Mouse (Mus musculus) left cerebral cortex, postnatal 36 days (tissue): ENCODE results near the gene Haao. TPM values are rescaled to one million over a fixed set of nuclear protein-coding genes. Genes with fewer than 3 reads are reported as not detected.
A peak's percentile ranks its signal among the peaks of the same experiment; 100 is the strongest.

Source experiments
- DNase-seq, 2 experiments: peaks; one replicate each; pipeline ENCODE4 v3.0.0; 2021 to 2022; ENCODE audit warnings: low spot score in 2 of 2, mixed read lengths in 1 of 2
- intact Hi-C: fragments of 180-260 bp; cut with DNase I; formaldehyde crosslinking; loops from one replicate; pipeline ENCODE4 v1.15.1; 2025
- total RNA-seq, 2 experiments: library from RNA; stranded (reverse); gene quantifications; 2 replicates each; pipeline ENCODE4 v1.2.3; 2021

Gene Haao
- total RNA-seq, 2 experiments from 2014 or later = 0.25 TPM; not detected in 1

DNA sequence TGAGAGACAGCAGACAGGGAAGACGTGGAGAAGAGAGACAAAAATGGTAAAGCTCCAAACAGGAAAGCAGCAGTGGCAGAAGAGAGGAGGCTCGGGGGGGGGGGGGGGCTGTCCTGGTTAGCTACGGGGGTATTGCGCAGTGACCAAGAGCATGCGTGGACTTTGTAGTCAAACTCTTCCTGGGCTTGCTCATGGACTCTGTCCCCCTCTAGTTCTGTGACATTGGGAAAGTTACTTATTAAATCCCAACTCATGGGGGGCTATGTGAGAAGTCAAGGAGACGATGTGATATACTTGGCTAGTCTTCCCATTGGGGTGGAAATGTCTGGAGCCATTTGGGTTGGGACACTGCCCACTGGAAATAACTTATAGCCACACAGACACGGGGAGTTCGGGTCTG is 2.2 kb downstream of the Haao start:
- intact Hi-C loops = no loop called here
- DNase-seq = no peak

DNA sequence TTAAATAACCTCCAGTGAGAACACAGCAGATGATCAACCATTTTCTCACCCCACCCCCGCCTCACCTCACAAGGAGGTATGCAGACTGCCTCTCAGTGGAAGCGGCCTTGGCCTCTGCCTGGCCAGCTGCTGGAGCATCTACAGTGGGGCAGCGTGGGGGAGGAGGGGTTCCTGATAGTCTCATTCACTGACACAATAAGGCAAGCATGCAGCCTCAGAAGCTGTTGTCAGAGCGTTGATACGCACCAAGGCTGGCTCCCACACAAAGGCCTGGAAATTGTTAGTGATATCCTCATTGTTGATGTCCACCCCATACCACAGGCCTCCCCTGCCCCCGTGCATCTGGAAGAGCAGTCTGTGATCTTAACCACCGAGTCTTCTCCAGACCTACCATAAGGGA is 4.0 kb downstream of the Haao start:
- intact Hi-C loops = no loop called here
- DNase-seq = no peak

DNA sequence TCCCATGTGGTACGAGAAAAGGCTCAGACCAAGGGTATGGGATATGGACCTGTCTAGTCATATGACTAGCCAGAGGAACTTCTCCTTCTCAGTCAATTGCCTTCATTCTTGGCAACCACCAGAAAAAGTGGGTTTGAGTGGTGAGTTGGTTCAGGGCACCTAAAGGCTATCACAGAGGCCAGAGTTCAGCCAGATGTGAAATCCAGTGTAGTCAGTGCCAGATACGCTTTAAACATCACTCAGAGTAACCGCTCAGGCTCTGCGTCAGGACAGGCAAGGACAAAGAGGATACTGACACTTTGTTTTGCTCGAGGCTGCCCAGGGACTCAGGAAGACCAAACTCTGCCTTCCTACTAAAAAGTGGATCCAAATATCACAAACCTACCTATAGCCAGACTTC is 6.8 kb downstream of the Haao start:
- intact Hi-C loops = no loop called here
- no peak for DNase-seq

DNA sequence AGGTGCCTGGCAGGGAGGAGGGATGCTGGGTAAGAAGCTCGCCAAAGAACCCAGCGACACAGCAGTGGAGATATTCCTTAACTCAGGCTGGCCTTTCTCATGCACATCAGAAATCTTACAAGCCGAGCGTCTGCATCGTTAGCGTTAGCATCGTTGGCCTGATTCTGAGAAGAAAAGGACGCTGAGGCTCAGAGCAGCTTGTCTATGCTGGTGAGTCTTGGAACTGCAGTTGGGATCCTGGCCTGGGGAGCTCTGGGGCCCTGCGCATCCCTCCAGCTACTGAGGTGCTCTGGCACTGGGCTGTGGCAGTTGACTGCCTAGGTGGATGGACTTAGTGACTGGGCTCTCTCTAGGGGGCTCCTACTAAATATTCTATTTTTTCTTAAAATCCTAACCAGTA is 8.6 kb downstream of the Haao start:
- no peak for DNase-seq
- intact Hi-C loops = no loop called here

DNA sequence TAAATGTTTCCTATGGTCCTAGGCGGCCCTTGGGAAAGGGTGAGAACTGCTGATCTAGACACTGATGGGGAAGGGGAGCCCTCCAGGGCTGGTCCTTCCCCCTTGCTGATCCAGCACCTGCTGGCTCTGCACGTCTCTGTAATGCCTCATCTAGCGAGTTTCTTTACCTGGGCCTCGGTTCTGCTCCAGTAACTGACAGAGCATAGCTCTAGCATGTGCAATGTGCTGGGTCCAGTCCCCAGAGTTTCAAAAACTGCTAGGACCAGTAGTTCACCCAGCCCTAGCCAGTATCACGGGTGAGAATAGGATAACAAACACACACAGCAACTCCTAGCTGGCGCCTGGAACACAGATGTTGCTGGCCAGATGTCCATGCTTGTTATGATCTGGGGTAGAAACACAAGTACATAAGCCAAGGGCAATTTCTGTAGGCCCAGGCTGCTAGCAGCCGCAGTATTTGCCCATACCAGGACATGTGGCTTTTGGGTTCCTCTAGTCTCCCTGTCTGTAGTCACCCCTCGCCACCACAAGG is 10.0 kb downstream of the Haao start:
- intact Hi-C loops = no loop called here
- DNase-seq = no peak

DNA sequence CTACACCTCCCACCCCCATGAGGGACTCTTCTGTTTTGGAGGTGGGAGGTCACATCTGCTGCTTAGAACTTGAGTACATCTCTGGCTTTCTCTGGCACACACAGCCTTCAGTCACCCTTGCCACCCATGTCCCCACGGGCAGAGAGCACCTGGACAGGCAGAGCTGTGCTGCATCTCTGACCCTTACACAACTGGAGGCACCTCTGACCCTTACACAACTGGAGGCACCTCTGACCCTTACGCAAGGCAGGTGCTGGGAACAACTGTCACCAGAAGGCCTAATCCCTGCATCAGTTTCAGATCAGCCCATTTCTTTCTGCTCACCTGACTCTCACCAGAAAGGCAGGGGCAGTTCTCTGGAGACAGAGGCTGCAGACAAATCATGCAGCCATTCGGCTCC is 11.7 kb downstream of the Haao start:
- intact Hi-C loops = no loop called here
- DNase-seq = no peak

DNA sequence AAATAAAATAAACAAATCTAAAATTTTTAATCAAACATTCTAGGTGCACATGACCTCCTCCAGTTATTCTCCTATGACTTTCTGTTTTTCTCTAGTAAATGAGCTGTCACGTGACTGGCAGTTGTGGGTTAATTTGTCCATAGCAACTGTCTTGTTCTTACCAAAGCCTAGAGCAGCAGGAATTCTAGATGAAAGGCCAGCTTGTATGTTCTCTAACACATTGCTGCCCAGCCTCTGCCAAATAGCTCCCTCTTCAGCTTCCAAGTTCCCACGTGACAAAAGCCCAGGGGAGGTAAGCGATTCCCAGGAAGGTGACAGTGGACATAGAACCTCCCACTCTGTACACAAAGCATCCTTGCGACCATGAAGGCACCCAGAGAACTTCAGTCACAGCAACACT is 13.6 kb downstream of the Haao start:
- intact Hi-C loops = no loop called here
- DNase-seq = no peak

DNA sequence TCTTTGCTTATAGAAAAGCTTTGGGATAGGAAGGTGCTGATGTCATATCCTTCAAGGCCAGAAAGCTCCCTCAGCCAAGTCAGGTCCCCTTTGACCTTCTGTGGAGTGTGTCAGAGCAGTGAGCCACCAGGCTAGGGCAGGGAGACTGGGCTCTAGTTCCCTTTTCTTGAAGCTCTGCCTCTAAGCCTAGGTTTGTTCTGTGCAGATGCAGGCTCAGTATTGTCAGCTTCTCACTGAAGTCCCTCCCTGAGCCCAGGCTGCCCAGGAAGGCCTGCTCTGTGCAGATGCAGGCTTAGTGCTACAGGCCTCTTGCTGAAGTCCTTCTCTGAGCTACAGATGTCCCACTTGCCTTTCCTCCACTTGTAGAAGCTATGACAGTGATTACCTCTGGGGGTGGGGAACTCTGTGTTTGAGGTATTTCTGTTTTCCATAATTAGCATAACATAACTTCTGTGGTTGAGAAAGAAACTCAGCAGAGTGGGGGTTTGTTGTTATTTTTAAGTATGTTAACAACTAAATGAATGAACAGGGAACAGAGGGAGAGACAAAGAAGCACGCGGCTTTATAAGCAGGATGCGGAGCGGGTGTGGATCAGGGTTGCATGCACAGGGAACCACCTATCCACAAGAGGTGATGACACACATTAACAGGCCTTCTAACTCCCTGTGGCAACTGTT is 17.0 kb downstream of the Haao start:
- intact Hi-C loops = no loop called here
- no peak for DNase-seq

DNA sequence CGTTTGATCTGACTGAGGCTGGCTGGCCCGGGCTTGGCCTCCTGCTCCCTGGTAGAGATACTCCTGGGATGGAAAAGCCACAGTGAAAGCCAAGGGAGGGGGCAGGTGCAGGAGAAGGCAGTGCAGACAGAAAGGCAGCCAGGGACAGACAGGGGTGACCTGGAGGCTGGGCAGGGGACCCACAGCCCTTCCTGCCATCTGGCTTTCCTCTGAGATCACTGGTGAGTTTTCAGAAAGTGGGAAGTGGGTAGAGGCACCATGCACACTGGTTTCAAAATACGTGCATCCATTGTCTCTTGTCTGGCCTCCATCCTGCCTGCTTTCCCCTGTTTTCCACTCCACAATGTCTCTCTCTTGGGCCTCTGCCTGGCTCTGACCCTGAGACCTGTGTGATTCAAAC is 18.4 kb downstream of the Haao start:
- DNase-seq = no peak
- intact Hi-C loops = no loop called here

DNA sequence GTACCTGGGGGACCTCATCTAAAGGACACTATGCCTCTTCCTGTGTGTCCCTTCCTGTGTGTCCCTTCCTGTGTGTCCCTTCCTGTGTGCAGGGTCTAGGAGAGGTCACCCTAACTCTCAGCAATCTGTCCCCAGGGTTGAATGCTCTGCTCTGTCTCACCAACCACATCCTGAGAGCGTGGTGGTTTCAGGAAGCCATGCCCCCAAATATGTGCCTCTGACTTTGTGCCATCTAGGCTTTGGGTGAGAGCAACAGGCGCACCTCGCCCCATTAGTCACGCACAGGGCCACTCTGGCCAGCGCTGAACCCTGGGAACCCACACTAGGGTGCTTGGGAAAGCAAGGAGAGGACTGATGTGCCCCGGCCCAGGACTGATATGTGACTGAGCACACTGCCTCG is 23.9 kb downstream of the Haao start:
- intact Hi-C loops = no loop called here
- no peak for DNase-seq

DNA sequence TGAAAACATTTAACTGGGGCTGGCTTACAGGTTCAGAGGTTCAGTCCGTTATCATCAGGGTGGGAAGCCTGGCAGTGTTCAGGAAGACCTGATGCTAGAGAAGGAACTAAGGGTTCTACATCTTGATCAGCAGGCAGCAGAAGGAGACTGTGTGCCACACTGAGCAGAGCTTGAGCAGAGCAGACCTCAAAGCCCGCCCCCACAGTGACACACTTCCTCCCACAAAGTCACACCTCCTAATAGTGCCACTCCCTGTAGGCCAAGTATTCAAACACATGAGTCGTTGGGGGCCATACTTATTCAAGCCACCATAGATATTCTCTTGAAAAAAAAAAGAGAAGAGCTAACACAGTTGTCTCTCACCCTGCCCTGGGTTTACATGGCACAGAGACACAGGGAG is 25.9 kb downstream of the Haao start:
- no peak for DNase-seq
- intact Hi-C loops = no loop called here

DNA sequence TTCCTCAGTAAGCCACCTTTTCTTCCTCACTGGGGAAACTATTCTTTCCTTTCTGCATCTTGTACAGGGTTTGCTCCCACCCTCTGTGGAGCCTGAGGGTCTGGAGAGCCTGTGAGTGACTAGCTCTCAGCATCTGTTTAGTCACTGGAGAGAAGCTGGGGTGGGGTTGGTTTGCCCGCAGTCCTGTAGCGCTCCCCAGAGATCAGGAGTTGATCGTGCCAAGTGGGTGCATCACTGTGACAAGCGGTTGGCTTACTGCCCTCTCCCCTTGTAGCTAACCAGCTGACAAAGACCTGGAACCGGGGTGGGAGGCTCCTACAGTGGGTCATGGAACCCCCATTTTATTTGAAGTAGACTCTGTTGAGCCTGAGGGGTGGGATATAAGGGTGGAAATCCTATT is 27.1 kb downstream of the Haao start:
- intact Hi-C loops = no loop called here
- no peak for DNase-seq

DNA sequence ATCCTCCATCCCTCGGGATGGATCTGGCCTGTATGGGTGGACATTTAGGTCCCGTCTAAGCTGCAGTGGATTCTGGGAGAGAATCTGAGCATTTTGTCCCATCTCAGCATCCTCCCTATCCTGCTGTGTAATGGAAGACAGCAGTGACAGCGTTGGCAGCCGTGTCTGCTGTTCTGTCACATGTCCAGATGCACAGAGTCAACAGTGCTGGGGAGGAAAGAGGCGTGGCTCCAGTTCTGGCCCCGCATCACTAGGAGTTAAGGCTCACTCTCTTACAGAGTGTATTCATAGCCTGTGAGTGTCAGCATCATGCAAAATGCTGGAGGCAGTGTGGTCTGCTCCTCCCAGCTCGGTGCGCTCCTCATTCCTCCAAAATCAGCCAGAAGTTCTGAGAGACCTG is 28.3 kb downstream of the Haao start:
- DNase-seq = no peak
- intact Hi-C loops = no loop called here

DNA sequence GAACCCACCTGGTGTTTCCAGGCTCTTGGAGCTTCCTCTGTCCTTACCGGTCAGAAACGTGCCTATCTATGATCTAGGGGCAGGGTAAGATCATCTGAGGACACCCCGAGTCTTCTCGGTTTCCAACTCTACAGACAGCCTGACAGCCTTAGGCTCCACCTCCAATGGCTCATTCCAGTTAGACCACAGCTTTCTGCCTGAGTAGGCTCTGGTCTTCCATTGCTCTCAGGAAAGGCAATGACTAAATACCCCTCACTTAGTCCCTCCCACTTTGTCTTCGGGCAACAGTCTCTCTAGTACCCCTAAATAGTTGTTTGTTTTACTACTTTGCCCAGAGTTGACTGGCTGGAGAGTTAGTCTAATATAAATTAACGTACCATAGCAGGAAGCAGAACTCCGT is 30.8 kb downstream of the Haao start:
- intact Hi-C loops = no loop called here
- no peak for DNase-seq

DNA sequence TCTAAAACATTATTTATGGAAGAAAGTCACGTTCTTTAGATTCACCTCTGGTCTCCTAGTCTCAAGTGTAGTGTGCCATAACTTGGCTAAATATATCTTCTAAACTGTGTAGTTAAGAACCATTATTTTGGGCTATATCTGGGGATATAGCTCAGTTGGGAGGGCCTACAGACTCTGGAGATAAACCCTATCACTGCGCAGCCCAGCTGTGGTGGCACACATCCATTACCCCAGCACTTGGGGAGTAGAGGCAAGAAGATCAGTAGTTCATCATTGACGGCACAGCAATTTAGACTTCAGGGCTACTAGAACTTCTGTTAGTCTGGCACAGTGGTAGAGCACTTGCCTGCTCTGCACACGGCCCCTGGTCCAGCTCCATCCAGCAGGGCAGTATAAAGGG is 34.7 kb downstream of the Haao start:
- DNase-seq = no peak
- intact Hi-C loops = no loop called here

DNA sequence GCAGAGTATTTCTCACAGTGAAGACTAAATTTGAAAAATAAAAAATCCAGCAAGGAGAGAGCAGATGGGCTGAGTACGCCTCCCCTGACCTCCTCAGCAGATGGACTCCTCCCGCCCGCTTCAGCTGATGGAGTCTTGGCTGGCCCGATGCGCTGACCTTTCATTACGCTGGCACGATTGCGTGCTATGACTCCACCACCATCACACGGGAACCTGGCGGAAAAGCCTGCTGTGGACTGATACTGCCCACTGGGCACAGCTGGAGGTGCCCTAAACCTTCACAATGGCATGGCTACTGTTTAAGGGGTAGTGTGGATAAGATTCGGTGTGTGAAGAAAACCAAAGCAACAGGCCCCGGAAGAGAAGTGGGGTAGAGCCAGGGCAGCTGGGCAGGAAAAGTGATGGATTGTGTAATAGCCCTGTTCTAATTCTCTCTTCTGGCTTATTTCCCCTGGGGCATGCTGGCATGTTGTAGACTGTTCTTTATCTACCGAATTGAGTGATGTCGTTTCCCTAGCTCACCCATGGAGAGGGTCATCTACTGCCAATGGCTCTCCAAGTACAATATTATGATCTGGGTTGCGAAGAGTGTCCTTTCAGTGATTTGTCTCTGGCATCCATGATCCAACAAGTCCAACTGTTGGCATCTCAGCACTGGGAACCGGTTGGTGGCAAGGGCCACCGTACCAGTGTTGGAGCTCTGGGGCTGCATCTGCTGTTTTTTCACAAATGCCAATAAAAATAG is 35.4 kb downstream of the Haao start:
- no peak for DNase-seq
- intact Hi-C loops = no loop called here

DNA sequence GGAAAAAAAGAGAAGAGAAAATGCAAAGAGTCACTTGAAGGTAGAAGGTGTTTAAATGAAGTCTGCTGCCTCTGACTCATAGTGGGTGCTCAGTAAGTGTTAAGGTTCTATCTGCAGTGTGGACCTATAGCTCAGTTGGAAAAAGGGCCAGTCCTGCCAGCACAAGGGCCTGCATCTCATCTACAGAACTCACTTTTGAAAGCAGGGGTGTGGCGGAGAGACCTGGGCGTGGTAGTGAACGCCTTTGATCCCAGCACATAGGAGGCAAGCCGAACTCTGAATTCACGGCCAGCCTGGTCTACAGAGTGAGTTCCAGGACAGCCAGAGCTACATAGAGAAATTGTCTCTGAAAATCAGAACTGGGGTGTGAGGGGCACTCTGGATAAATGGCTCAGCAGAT is 37.5 kb downstream of the Haao start:
- DNase-seq = no peak
- intact Hi-C loops = no loop called here

DNA sequence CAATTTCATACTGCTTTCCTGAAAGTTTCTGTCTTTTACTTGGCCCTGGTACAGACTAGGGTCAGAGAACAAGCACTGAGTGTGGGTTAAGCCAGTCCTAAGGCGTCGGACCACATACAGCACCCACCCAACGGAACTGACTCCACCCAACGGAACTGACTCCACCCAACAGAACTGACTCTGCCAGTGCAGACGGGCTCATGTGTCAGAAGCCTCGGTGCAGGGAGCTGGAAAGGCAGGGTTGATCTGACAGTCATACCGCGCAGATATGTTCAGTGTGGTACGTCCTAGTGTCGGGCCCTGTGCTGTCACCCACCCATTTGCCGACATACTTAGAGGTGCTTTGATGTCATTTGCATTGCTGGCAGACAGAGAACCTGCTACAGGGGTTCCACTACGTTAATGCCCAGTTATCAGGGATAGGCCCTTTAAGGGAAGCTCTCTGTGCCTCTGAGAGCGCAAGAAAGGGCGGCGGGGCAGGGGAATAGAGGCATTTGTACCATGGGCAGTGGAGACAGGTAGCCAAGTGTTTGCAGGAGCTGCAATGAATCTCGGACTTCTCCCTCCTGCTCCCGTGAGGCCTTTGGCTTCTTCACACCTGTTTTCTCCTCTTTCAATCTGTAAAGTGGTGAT is 38.5 kb downstream of the Haao start:
- intact Hi-C loops = no loop called here
- DNase-seq = no peak

DNA sequence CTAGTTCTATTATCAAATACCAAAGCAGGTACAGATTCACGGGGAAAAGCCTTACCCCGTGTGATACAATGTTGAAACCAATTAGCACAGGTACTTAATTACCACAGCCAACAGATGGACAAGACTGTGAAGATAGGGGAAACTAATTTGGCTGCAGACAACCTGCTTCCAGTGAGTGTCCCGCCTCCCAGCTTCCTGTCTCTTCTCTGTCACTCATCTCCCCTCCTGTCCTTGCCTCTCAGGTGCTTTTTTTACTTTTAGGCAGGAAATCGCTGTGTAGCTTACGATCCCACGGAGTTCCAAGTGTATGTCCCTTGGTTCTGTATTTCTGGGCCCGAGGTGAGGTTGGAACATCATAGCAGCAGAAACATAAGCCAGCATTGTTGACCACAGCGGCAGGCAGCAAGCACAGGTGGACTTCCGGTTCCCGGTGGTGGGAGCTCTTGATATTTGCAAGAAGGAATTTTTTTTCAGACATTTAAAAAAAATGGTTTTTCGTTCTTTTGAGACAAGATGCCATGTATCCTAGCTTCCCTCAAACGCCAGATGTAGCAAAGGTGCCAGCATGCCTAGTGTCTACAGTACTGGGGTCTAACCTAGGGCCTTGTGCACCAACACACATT is 39.2 kb downstream of the Haao start:
- intact Hi-C loops = no loop called here
- no peak for DNase-seq

DNA sequence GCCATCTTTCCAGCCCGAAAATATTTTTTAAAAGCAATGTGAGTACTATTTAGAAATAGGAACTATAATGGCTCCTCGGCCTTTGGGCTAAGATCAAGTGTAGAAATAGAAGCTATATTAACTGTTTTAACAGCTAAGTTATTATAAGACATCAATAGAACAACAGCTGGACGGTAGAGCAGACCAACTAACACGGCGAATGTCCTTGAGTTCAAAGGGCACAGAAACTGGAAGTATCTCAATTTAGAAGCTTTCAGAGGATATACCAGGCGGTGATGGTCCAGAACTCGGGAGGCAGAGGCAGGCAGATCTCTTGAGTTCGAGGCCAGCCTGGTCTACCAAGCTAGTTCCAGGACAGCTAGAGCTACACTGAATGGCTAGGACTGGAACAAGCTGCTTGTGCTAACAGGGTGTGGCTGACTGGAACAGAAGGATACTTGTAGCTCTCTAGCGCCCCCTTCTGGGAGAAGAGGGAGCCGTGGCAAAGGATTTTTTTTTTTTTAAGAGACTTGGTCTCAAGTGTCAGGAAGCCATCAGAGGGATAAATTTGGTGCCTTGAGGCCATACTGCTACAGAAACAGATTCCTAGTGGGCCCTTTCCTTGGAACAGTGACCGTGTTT is 39.9 kb downstream of the Haao start:
- intact Hi-C loops = loop anchor here (2.0 kb wide), 1 partner anchor 175 kb away; no protein-coding TSS in a partner anchor
- peak; percentile 66 to 70 for DNase-seq
